Mouse (Mus musculus) heart, embryonic 14.5 days (tissue): ENCODE results near the gene Hist1h1c. TPM values are rescaled to one million over a fixed set of nuclear protein-coding genes. Genes with fewer than 3 reads are reported as not detected.
"Not testable (repeated sequence)": the region's sequence is repeated elsewhere in the genome, so short reads cannot be mapped to it uniquely, and the experiment has no call there.

Experiments used
- ATAC-seq: fragments of 200-750 bp; cut with Nextera tagmentation; 2 replicates; pipeline ENCODE4 v1.8.0; 2017; ENCODE audit warnings: low read depth, moderate TSS enrichment; ENCODE audit not compliant: insufficient number of reproducible peaks, insufficient read depth, low FRiP score
- H3K27ac ChIP-seq, 2 experiments: fragments of 200-500 bp in 1 of 2; fragments of 300-500 bp in 1 of 2; sonication (generic) in 1 of 2; replicated peaks in 1 of 2; 2 replicates each; pipeline ENCODE4 v1.5.1; 2012 to 2014; ENCODE audit warnings: low read depth in 2 of 2, low read length in 2 of 2, control low read depth in 1 of 2, mild to moderate bottlenecking in 1 of 2, mixed read lengths in 1 of 2; ENCODE audit not compliant: control insufficient read depth in 1 of 2, insufficient read depth in 1 of 2
- H3K27me3 ChIP-seq: fragments of 300-500 bp; sonication (generic); 2 replicates; pipeline ENCODE4 v1.6.1; 2014; ENCODE audit warnings: mild to moderate bottlenecking, low read length, control low read depth; ENCODE audit not compliant: control insufficient read depth, insufficient read depth
- H3K36me3 ChIP-seq: fragments of 300-500 bp; sonication (generic); 2 replicates; pipeline ENCODE4 v1.6.1; 2014; ENCODE audit warnings: mild to moderate bottlenecking, control low read depth, low read length, mixed read lengths; ENCODE audit not compliant: control insufficient read depth, insufficient read depth
- H3K4me1 ChIP-seq, 2 experiments: fragments of 200-500 bp in 1 of 2; fragments of 300-500 bp in 1 of 2; sonication (generic) in 1 of 2; 2 replicates each; pipeline ENCODE4 v1.6.1; 2012 to 2014; ENCODE audit warnings: low read length in 2 of 2, control low read depth in 1 of 2, mixed read lengths in 1 of 2; ENCODE audit not compliant: control insufficient read depth in 2 of 2, insufficient read depth in 2 of 2
- H3K4me2 ChIP-seq: fragments of 300-500 bp; sonication (generic); 2 replicates; pipeline ENCODE4 v1.6.1; 2014; ENCODE audit warnings: mild to moderate bottlenecking, low read length
- H3K4me3 ChIP-seq, 2 experiments: fragments of 200-500 bp in 1 of 2; fragments of 300-500 bp in 1 of 2; sonication (generic) in 1 of 2; 2 replicates each; pipeline ENCODE4 v1.5.1; 2012 to 2014; ENCODE audit warnings: low read length in 2 of 2, mild to moderate bottlenecking in 2 of 2, control low read depth in 1 of 2, low read depth in 1 of 2, moderate library complexity in 1 of 2; ENCODE audit not compliant: control insufficient read depth in 1 of 2, insufficient read depth in 1 of 2
- H3K9ac ChIP-seq: fragments of 300-500 bp; sonication (generic); 2 replicates; pipeline ENCODE4 v1.6.1; 2014; ENCODE audit warnings: mild to moderate bottlenecking, low read length
- H3K9me3 ChIP-seq: fragments of 300-500 bp; sonication (generic); 2 replicates; pipeline ENCODE4 v1.6.1; 2016; ENCODE audit warnings: low read length, control low read depth; ENCODE audit not compliant: control insufficient read depth
- WGBS: fragments of 180-500 bp; shearing (Covaris S2); extraction: QIAGEN DNeasy Blood & Tissue Kit; methylation state at CpG from one replicate; pipeline ENCODE4 v1.1.7; 2014; 5-methylcytosine and 5-hydroxymethylcytosine counted together
- polyA plus RNA-seq: library from polyadenylated mRNA; unstranded; fragments of >200 nt; fragmentation: Nextera tagmentation; extraction: Ambion mirVana; gene quantifications from 2 replicates; pipeline ENCODE4 v1.2.1, GENCODE M21; 2014

The Hist1h1c gene
- polyA plus RNA-seq, 1 experiment from 2014 or later, result 43.9 TPM

GRCm38 (mm10) chr13:23746201-23747080, 7.8 kb downstream of the Hist1h1c start, which contains the start of gene Hist1h2bb:
Hist1h2bb (plus strand) TSS chr13:23746734.
- H3K36me3 ChIP-seq, H3K9me3 ChIP-seq, H3K27me3 ChIP-seq: not testable (repeated sequence)
- peaks cover 0 to 25% of the 10 kb centered on the region in 2 experiments; a peak in 2 of 4 replicates for H3K4me1 ChIP-seq
- peak within 1 kb of the TSS; percentile 81 for H3K9ac ChIP-seq
- peak within 1 kb of the TSS; percentile 77 for H3K4me2 ChIP-seq
- WGBS, result under 1% methylated on average over 39 of the region's 58 CpGs
- peak; percentile 87 for ATAC-seq
- H3K4me3 ChIP-seq, result peak within 1 kb of the TSS; percentile 38 to 60
- peak within 1 kb of the TSS; percentile 99 to 100 for H3K27ac ChIP-seq

- Histone ChIP-seq H3K27me3 (no peaks in the 10 kb centered on the region), H3K9me3 (no peaks in the 10 kb centered on the region), H3K4me3 (peak overlapping the region; percentile 32 to 38), H3K4me2 (peak overlapping the region; percentile 77), H3K27ac (peak overlapping the region; percentile 92 to 99), H3K9ac (peak overlapping the region; percentile 67), H3K4me1 (peaks cover 0 to 24% of the 10 kb centered on the region in 2 experiments; a peak in 2 of 4 replicates), H3K36me3 (no peaks in the 10 kb centered on the region)
- WGBS, result 7% methylated on average over 11 of the region's 13 CpGs
- ATAC-seq, result no peak
These were observed 8.7 kb downstream of the Hist1h1c start for GRCm38 (mm10) chr13:23747081-23747891.

GRCm38 (mm10) chr13:23747892-23748288, 9.3 kb downstream of the Hist1h1c start:
- Histone ChIP-seq H3K27ac (peak overlapping the region; percentile 49 to 99; a peak in 3 of 4 replicates), H3K9ac (peak overlapping the region; percentile 67), H3K4me3 (no peak overlapping the region; a peak in 1 of 4 replicates), H3K4me1 (peaks cover 0 to 27% of the 10 kb centered on the region in 2 experiments; a peak in 2 of 4 replicates), H3K9me3 (no peaks in the 10 kb centered on the region), H3K4me2 (peak overlapping the region; percentile 77), H3K27me3 (no peaks in the 10 kb centered on the region), H3K36me3 (no peaks in the 10 kb centered on the region)
- 8% methylated on average over 4 of the region's 4 CpGs for WGBS
- ATAC-seq, result no peak

GRCm38 (mm10) chr13:23749563-23750121, 11.0 kb downstream of the Hist1h1c start:
- ATAC-seq, result no peak

GRCm38 (mm10) chr13:23750839-23751477, 12.3 kb downstream of the Hist1h1c start, which contains the start of gene Hist1h2ab:
Hist1h2ab (plus strand) TSS chr13:23751126.
- H3K27me3 ChIP-seq, H3K9me3 ChIP-seq, H3K36me3 ChIP-seq: not testable (repeated sequence)
- Histone ChIP-seq H3K4me1 (peaks cover 0 to 21% of the 10 kb centered on the region in 2 experiments; a peak in 2 of 4 replicates), H3K4me2 (peak within 1 kb of the TSS; percentile 70), H3K27ac (peak within 1 kb of the TSS; percentile 93 to 94), H3K9ac (peak within 1 kb of the TSS; percentile 73), H3K4me3 (peak within 1 kb of the TSS; percentile 41 to 51)
- WGBS, result under 1% methylated on average over 29 of the region's 47 CpGs
- ATAC-seq, result 0 out of 2 replicates have a peak, but pooled peaks have one; percentile 20

More at GRCm38 (mm10) chr13:23749563-23750121, 11.0 kb downstream of the Hist1h1c start:
- no peak overlapping the region for H3K4me2 ChIP-seq
- no peaks in the 10 kb centered on the region for H3K9me3 ChIP-seq
- 88% methylated on average over 5 of the region's 5 CpGs for WGBS
- peaks cover 0 to 21% of the 10 kb centered on the region in 2 experiments; a peak in 2 of 4 replicates for H3K4me1 ChIP-seq
- peak overlapping the region in 1 of 2 experiments; percentile 17; a peak in 1 of 4 replicates for H3K27ac ChIP-seq
- H3K27me3 ChIP-seq, result no peaks in the 10 kb centered on the region
- H3K4me3 ChIP-seq, result no peak overlapping the region
- H3K9ac ChIP-seq, result no peak overlapping the region
- no peaks in the 10 kb centered on the region for H3K36me3 ChIP-seq

GRCm38 (mm10) chr13:23751478-23751956, 12.9 kb downstream of the Hist1h1c start:
- Histone ChIP-seq H3K4me2 (peak overlapping the region; percentile 70), H3K4me3 (peak overlapping the region; percentile 41 to 51), H3K9ac (peak overlapping the region; percentile 73), H3K36me3 (no peaks in the 10 kb centered on the region), H3K27ac (peak overlapping the region; percentile 93 to 94), H3K4me1 (peaks cover 0 to 21% of the 10 kb centered on the region in 2 experiments; a peak in 2 of 4 replicates), H3K27me3 (no peaks in the 10 kb centered on the region), H3K9me3 (no peaks in the 10 kb centered on the region)
- 3% methylated on average over 11 of the region's 11 CpGs for WGBS
- no peak for ATAC-seq
